24 mouse cellular contexts compared by ENCODE assay signal in the genomic region with DNA sequence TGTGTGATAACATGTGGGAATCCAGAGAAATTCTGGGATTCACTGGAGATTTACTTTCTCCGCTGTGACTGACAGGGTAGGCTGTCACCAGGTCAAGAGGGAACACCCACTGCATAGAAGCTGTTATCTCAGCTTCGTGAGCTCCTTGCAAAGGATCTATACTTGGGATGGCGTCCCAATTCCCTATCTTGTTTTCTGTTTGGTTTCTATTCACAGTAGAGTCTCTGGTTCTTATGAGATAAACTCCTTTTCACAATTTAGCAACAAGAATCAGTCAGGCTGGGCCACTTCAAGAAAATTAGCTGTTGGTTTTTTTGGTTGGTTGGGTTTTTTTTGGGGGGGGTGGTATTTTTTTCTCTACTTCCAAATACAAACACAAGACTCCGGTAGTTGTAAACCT. TPM values are rescaled to one million over a fixed set of nuclear protein-coding genes. Genes with fewer than 3 reads are reported as not detected.
DNase-seq lines count a peak whose midpoint lies in the region; ATAC-seq and TF ChIP-seq lines count a peak whose summit lies in the region.
"Had no signal": no experiment of that assay in that cellular context is flagged by ENCODE, and none has a peak within 500 bp of the region (broad histone marks: within the 10 kb centered on the region; RNA-seq: fewer than 3 reads in every experiment).

No protein-coding gene starts in this region.

- no peaks in the 10 kb centered on the region for H3K27me3 ChIP-seq in heart, embryonic 12.5 days (replicated peaks)
- no peaks in the 10 kb centered on the region for H3K27me3 ChIP-seq in heart, embryonic 15.5 days
- H3K27me3 ChIP-seq in MEL (ENCODE audit: control insufficient read depth in 1 of 2, insufficient read depth in 2 of 2, low read length in 2 of 2) = no peaks in the 10 kb centered on the region
- H3K27me3 ChIP-seq in liver, postnatal 0 days (ENCODE audit: insufficient read depth, low read length) = no peaks in the 10 kb centered on the region
- H3K27me3 ChIP-seq: embryonic facial prominence, embryonic 12.5 days; embryonic facial prominence, embryonic 15.5 days; hindbrain, embryonic 12.5 days; hindbrain, embryonic 15.5 days; Patski had no signal

- H3K79me2 ChIP-seq in MEL (ENCODE audit: control insufficient read depth, insufficient read depth, low read length, poor library complexity) = no peaks in the 10 kb centered on the region

- ATAC-seq in heart, embryonic 12.5 days (ENCODE audit: insufficient number of reproducible peaks, low FRiP score) = no peak
- no peak for ATAC-seq in heart, embryonic 15.5 days (replicated peaks; ENCODE audit: insufficient number of reproducible peaks, insufficient read depth, low FRiP score, low read depth)
- ATAC-seq in liver, postnatal 0 days = no peak
- ATAC-seq: forebrain, embryonic 14.5 days; forebrain, postnatal 0 days; intestine, postnatal 0 days; Patski had no signal

- TF ChIP-seq RAD21 in MEL (IDR thresholded peaks at IDR 0.05; ENCODE audit: low read depth, low read length) = no peak

- peak; percentile 68 to 73 for TF ChIP-seq EP300 in MEL (IDR thresholded peaks at IDR 0.05; ENCODE audit: low read depth in 1 of 2, low read length in 2 of 2)
- TF ChIP-seq EP300 in liver, postnatal 0 days (IDR thresholded peaks at IDR 0.05; ENCODE audit: low read depth) = no peak

- 23% methylated on average over 4 of the region's 4 CpGs for WGBS in heart, embryonic 12.5 days
- 49% methylated on average over 4 of the region's 4 CpGs for WGBS in heart, embryonic 15.5 days
- WGBS in liver, postnatal 0 days (ENCODE audit: insufficient replicate concordance) = 47% methylated on average over 4 of the region's 4 CpGs

- H3K4me2 ChIP-seq in heart, embryonic 12.5 days = no peak overlapping the region
- 0 out of 2 replicates have a peak overlapping the region, but pooled peaks have one; percentile 3 for H3K4me2 ChIP-seq in heart, embryonic 15.5 days
- no peak overlapping the region for H3K4me2 ChIP-seq in liver, postnatal 0 days (ENCODE audit: low read depth, low read length)
- H3K4me2 ChIP-seq: embryonic facial prominence, embryonic 12.5 days; embryonic facial prominence, embryonic 15.5 days; hindbrain, embryonic 12.5 days; hindbrain, embryonic 15.5 days had no signal

- no peak overlapping the region for H3K9ac ChIP-seq in heart, embryonic 12.5 days
- no peak overlapping the region for H3K9ac ChIP-seq in heart, embryonic 15.5 days
- no peak overlapping the region for H3K9ac ChIP-seq in MEL (ENCODE audit: control insufficient read depth, low read depth, low read length, poor library complexity, severe bottlenecking)
- H3K9ac ChIP-seq in liver, postnatal 0 days (replicated peaks) = no peak overlapping the region
- H3K9ac ChIP-seq: embryonic facial prominence, embryonic 12.5 days; embryonic facial prominence, embryonic 15.5 days; forebrain, postnatal 0 days; hindbrain, embryonic 12.5 days; hindbrain, embryonic 15.5 days had no signal

- peaks cover 33% of the 10 kb centered on the region for H3K4me1 ChIP-seq in heart, embryonic 12.5 days (replicated peaks)
- H3K4me1 ChIP-seq in heart, embryonic 15.5 days (replicated peaks) = peaks cover 19% of the 10 kb centered on the region
- peaks cover 6 to 7% of the 10 kb centered on the region in 2 experiments for H3K4me1 ChIP-seq in MEL (ENCODE audit: control insufficient read depth in 1 of 2, insufficient read depth in 2 of 2, low read length in 2 of 2)
- H3K4me1 ChIP-seq in liver, postnatal 0 days (ENCODE audit: insufficient read depth) = no peaks in the 10 kb centered on the region
- H3K4me1 ChIP-seq: embryonic facial prominence, embryonic 12.5 days; embryonic facial prominence, embryonic 15.5 days; hindbrain, embryonic 12.5 days; hindbrain, embryonic 15.5 days had no signal

- no peak for TF ChIP-seq POLR2A in MEL (IDR thresholded peaks at IDR 0.05; ENCODE audit: control insufficient read depth in 1 of 2, insufficient read depth in 1 of 2, low read depth in 1 of 2, low read length in 2 of 2, poor library complexity in 1 of 2)

- no peaks in the 10 kb centered on the region; the same call in 1 of the 2 replicates for H3K9me3 ChIP-seq in heart, embryonic 12.5 days (replicated peaks)
- no peaks in the 10 kb centered on the region for H3K9me3 ChIP-seq in heart, embryonic 15.5 days (replicated peaks)
- H3K9me3 ChIP-seq in MEL (replicated peaks; ENCODE audit: insufficient read depth, low read length) = no peaks in the 10 kb centered on the region
- 0 out of 2 replicates have a peak, but pooled peaks cover 2% of the 10 kb centered on the region for H3K9me3 ChIP-seq in liver, postnatal 0 days (ENCODE audit: low read length)
- H3K9me3 ChIP-seq: embryonic facial prominence, embryonic 12.5 days; embryonic facial prominence, embryonic 15.5 days; hindbrain, embryonic 12.5 days; hindbrain, embryonic 15.5 days had no signal

- no peak for DNase-seq in gastrocnemius, adult 2 months
- no peak for DNase-seq in gastrocnemius, postnatal 14 days
- no peak for DNase-seq in heart, postnatal 10 days
- DNase-seq in heart, postnatal 4 days = no peak
- DNase-seq in MEL (ENCODE audit: low read depth, low spot score) = peak; percentile 48
- no peak for DNase-seq in liver, postnatal 0 days
- DNase-seq: adrenal gland, postnatal 10 days; adrenal gland, postnatal 36 days; cerebellum, adult 18-20 months; cerebellum, adult 9-10 months; cerebellum, postnatal 14 days; forebrain, postnatal 0 days; gastrocnemius, postnatal 36 days; kidney, adult 2 months had no signal

- H3K27ac ChIP-seq in gastrocnemius, adult 2 months = peak overlapping the region; percentile 91
- H3K27ac ChIP-seq in heart, embryonic 12.5 days (ENCODE audit: poor library complexity, severe bottlenecking) = peak overlapping the region; percentile 45
- peak overlapping the region; percentile 56; the same call in 1 of the 2 replicates for H3K27ac ChIP-seq in heart, embryonic 15.5 days
- no peak overlapping the region for H3K27ac ChIP-seq in MEL (ENCODE audit: control insufficient read depth, low read depth, low read length)
- H3K27ac ChIP-seq in liver, postnatal 0 days (ENCODE audit: low read depth) = no peak overlapping the region
- H3K27ac ChIP-seq: embryonic facial prominence, embryonic 12.5 days; embryonic facial prominence, embryonic 15.5 days; hindbrain, embryonic 12.5 days; hindbrain, embryonic 15.5 days had no signal

- peak overlapping the region; percentile 47 for H3K4me3 ChIP-seq in gastrocnemius, adult 2 months
- no peak overlapping the region for H3K4me3 ChIP-seq in heart, embryonic 12.5 days
- no peak overlapping the region for H3K4me3 ChIP-seq in heart, embryonic 15.5 days
- H3K4me3 ChIP-seq in MEL (ENCODE audit: control insufficient read depth in 1 of 2, insufficient read depth in 1 of 2, low read depth in 2 of 2, low read length in 2 of 2) = no peak overlapping the region
- no peak overlapping the region for H3K4me3 ChIP-seq in liver, postnatal 0 days (ENCODE audit: low read depth, low read length)
- H3K4me3 ChIP-seq: embryonic facial prominence, embryonic 12.5 days; embryonic facial prominence, embryonic 15.5 days; hindbrain, embryonic 12.5 days; hindbrain, embryonic 15.5 days had no signal

- intact Hi-C loops in gastrocnemius, adult 2 months (cut with DNase I) = loop anchor here (5.0 kb wide), 1 partner anchor 63 kb away; no protein-coding TSS in a partner anchor
- intact Hi-C loops in gastrocnemius, postnatal 14 days (cut with DNase I; ENCODE audit: low total_unique reads) = no loop called here
- intact Hi-C loops in heart, postnatal 10 days (cut with DNase I) = no loop called here

- no peak for TF ChIP-seq CTCF in gastrocnemius, adult 2 months (IDR thresholded peaks at IDR 0.05)
- no peak for TF ChIP-seq CTCF in MEL (IDR thresholded peaks at IDR 0.05 in 2 of 3, conservative IDR thresholded peaks at IDR 0.05 in 1 of 3; ENCODE audit: control insufficient read depth in 1 of 3, insufficient read depth in 1 of 3, low read depth in 2 of 3, low read length in 3 of 3, poor library complexity in 1 of 3, severe bottlenecking in 1 of 3)
- TF ChIP-seq CTCF in liver, postnatal 0 days (IDR thresholded peaks at IDR 0.05; ENCODE audit: low read depth) = no peak

- peaks cover 17% of the 10 kb centered on the region for H3K36me3 ChIP-seq in heart, embryonic 12.5 days
- H3K36me3 ChIP-seq in heart, embryonic 15.5 days = no peaks in the 10 kb centered on the region
- peaks cover 0 to 10% of the 10 kb centered on the region in 2 experiments; a peak in 2 of 4 replicates for H3K36me3 ChIP-seq in MEL (ENCODE audit: control insufficient read depth in 1 of 2, insufficient read depth in 2 of 2, low read length in 2 of 2)
- H3K36me3 ChIP-seq in liver, postnatal 0 days (replicated peaks; ENCODE audit: insufficient read depth, low read length) = no peaks in the 10 kb centered on the region
- H3K36me3 ChIP-seq: embryonic facial prominence, embryonic 12.5 days; embryonic facial prominence, embryonic 15.5 days; hindbrain, embryonic 12.5 days; hindbrain, embryonic 15.5 days had no signal

TF ChIP-seq in MEL, 35 proteins besides CTCF, POLR2A, EP300 and RAD21 (continues in another document):
- TF ChIP-seq CHD2 (IDR thresholded peaks at IDR 0.05; ENCODE audit: low read length) (no peak), BHLHE40 (IDR thresholded peaks at IDR 0.05; ENCODE audit: borderline replicate concordance, low read depth, low read length) (no peak), POLR2AphosphoS5 (IDR thresholded peaks at IDR 0.05; ENCODE audit: borderline replicate concordance, low read depth, low read length) (no peak), MAX (IDR thresholded peaks at IDR 0.05; ENCODE audit: low read length) (no peak), GABPA (IDR thresholded peaks at IDR 0.05; ENCODE audit: low read depth, low read length) (no peak), ELF1 (IDR thresholded peaks at IDR 0.05; ENCODE audit: low read depth, low read length) (no peak), HCFC1 (IDR thresholded peaks at IDR 0.05; ENCODE audit: low read depth, low read length) (no peak), GATA1 (IDR thresholded peaks at IDR 0.05; ENCODE audit: low read depth, low read length) (peak; percentile 58), TAL1 (IDR thresholded peaks at IDR 0.05; ENCODE audit: low read length) (peak; percentile 20; the same call in 1 of the 2 replicates), E2F4 (IDR thresholded peaks at IDR 0.05; ENCODE audit: borderline replicate concordance, low read depth, low read length) (no peak)

RNA-seq across cellular contexts. Expression of gene Cap2, which starts 7.2 kb away (rescaled TPM):
- total RNA-seq in gastrocnemius, adult 2 months (2021) = 100 to 1,000 TPM; 270 TPM
- total RNA-seq in gastrocnemius, postnatal 14 days (2021) = 100 to 1,000 TPM; 241 to 245 TPM
- polyA plus RNA-seq in heart, embryonic 12.5 days (2016; fragmentation: Nextera tagmentation; extraction: Ambion mirVana) = 175 and 177 TPM in 2 replicates
- total RNA-seq in heart, postnatal 10 days (2021) = 100 to 1,000 TPM; 127 to 146 TPM
- 139 and 172 TPM in 2 replicates for polyA plus RNA-seq in heart, embryonic 15.5 days (2015; fragmentation: Nextera tagmentation; extraction: Ambion mirVana)
- 100 to 1,000 TPM; 182 to 185 TPM for total RNA-seq in heart, postnatal 4 days (2021)
- total RNA-seq in MEL (2012; rRNA removed) = 14.1 and 14.8 TPM in 2 replicates
- polyA plus RNA-seq in MEL (2012; ENCODE audit: insufficient read depth in 1 of 2, insufficient read length in 2 of 2, low read depth in 1 of 2, low replicate concordance in 2 of 2, missing spikeins in 1 of 2) = 100 to 1,000 TPM in 1 of 2 experiments, 10 to 100 TPM in 1; 22.3 to 120 TPM
- 0.47 and 0.94 TPM in 2 replicates for polyA plus RNA-seq in liver, postnatal 0 days (2015; fragmentation: Nextera tagmentation; extraction: Ambion mirVana)
- total RNA-seq: granulocyte monocyte progenitor cell, adult 5-6 weeks had no signal
- polyA plus RNA-seq: Patski had no signal

Comparison
In these comparisons a context has a peak if more than half of its experiments do, and no peak if none do; other contexts are left out.
1. H3K27ac ChIP-seq: peak in gastrocnemius, adult 2 months (single experiment), heart, embryonic 12.5 days (single experiment) and heart, embryonic 15.5 days (single experiment); none in MEL (single experiment) and liver, postnatal 0 days (single experiment).